Mouse (Mus musculus) stomach, embryonic 15.5 days (tissue): ENCODE measurements around the gene E130114P18Rik. TPM values are rescaled to one million over a fixed set of nuclear protein-coding genes. Genes with fewer than 3 reads are reported as not detected.

Experiments used
- ATAC-seq: fragments of 200-750 bp; cut with Nextera tagmentation; 2 replicates; pipeline ENCODE4 v1.8.0; 2017; ENCODE audit warnings: low read depth, moderate number of reproducible peaks, moderate TSS enrichment; ENCODE audit not compliant: insufficient read depth, low FRiP score
- H3K27ac ChIP-seq: fragments of 300-500 bp; sonication (generic); 2 replicates; pipeline ENCODE4 v1.5.1; 2015; ENCODE audit warnings: mild to moderate bottlenecking, inconsistent platforms
- H3K27me3 ChIP-seq: fragments of 300-500 bp; sonication (generic); replicated peaks from 2 replicates; pipeline ENCODE4 v1.6.1; 2015; ENCODE audit warnings: inconsistent platforms
- H3K36me3 ChIP-seq: fragments of 300-500 bp; sonication (generic); 2 replicates; pipeline ENCODE4 v1.6.1; 2015; ENCODE audit warnings: inconsistent platforms
- H3K4me1 ChIP-seq: fragments of 300-500 bp; sonication (generic); 2 replicates; pipeline ENCODE4 v1.6.1; 2015; ENCODE audit warnings: inconsistent platforms
- H3K4me2 ChIP-seq: fragments of 300-500 bp; sonication (generic); 2 replicates; pipeline ENCODE4 v1.6.1; 2015; ENCODE audit warnings: mild to moderate bottlenecking, inconsistent platforms
- H3K4me3 ChIP-seq: fragments of 300-500 bp; sonication (generic); replicated peaks from 2 replicates; pipeline ENCODE4 v1.5.1; 2015; ENCODE audit warnings: inconsistent platforms
- H3K9ac ChIP-seq: fragments of 300-500 bp; sonication (generic); 2 replicates; pipeline ENCODE4 v1.6.1; 2015; ENCODE audit warnings: inconsistent platforms
- H3K9me3 ChIP-seq: fragments of 300-500 bp; sonication (generic); 2 replicates; pipeline ENCODE4 v1.6.1; 2016; ENCODE audit warnings: inconsistent platforms
- WGBS: fragments of 180-500 bp; shearing (Covaris S2); methylation state at CpG from one replicate; pipeline ENCODE4 v1.1.7; 2015; 5-methylcytosine and 5-hydroxymethylcytosine counted together
- polyA plus RNA-seq: library from polyadenylated mRNA; unstranded; fragments of >200 nt; fragmentation: Nextera tagmentation; extraction: Ambion mirVana; gene quantifications from 2 replicates; pipeline ENCODE4 v1.2.1, GENCODE M21; 2015

Gene E130114P18Rik
- polyA plus RNA-seq, result 2.9 and 3.7 TPM in 2 replicates

DNA sequence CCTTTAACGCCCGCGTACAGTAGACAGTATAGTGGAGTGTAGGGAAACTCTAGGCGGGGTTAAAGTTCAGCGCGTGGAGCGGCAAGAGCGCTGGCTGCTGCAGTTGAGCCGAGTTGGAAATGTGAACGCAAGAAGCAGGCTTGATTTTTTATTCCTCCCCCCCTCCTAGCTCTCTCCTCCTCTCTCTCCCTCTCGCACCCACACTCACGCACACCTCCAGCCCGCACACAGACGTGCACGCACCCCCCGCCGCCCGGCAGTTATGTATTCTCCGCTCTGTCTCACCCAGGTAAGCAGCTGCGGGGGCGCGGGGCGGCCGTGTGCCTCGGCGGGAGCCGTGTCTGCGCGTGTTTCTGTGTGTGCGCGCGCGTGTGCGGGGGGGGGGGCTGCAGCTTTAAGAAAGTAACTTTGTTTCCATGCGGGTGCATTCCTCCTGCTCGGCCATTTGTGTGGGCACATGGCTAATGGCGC, at the start of gene E130114P18Rik:
E130114P18Rik (minus strand) TSS at position 373 of the 471 bp plus-strand sequence.
- H3K27ac ChIP-seq, result peak within 1 kb of the TSS; percentile 96
- ATAC-seq, result peak; percentile 71
- 0 out of 2 replicates have a peak, but pooled peaks cover under 1% of the 10 kb centered on the region for H3K36me3 ChIP-seq
- H3K4me1 ChIP-seq, result peaks cover 10% of the 10 kb centered on the region; the same call in 1 of the 2 replicates
- under 1% methylated on average over 37 of the region's 37 CpGs for WGBS
- H3K9me3 ChIP-seq, result no peaks in the 10 kb centered on the region
- peak within 1 kb of the TSS; percentile 63 for H3K4me2 ChIP-seq
- H3K4me3 ChIP-seq, result peak within 1 kb of the TSS; percentile 86
- H3K27me3 ChIP-seq, result no peaks in the 10 kb centered on the region
- peak within 1 kb of the TSS; percentile 97 for H3K9ac ChIP-seq

DNA sequence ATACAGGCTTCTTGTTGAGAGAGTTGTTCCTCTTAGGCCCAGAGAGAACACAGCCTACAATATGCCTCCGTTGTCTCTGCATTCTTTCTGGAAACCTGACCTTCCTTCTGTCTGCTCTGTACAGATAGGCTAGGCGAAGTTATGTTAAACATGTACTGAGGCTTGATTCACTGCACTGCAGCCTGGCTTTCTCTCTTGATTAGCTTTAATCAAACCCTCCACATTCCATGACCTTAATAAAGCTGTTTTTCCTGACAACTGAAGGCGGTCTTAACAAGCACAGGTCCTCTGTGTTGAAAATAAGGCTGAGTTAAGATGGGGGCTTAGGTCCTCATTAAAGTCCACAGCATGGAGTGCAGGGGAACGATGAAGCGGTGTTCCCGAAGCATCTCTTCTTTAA, 49.2 kb upstream of the E130114P18Rik start:
- H3K27me3 ChIP-seq, result no peaks in the 10 kb centered on the region
- 0 out of 2 replicates have a peak, but pooled peaks cover 5% of the 10 kb centered on the region for H3K4me1 ChIP-seq
- no peak overlapping the region for H3K9ac ChIP-seq
- no peak overlapping the region for H3K4me2 ChIP-seq
- 68% methylated on average over 6 of the region's 6 CpGs for WGBS
- H3K4me3 ChIP-seq, result no peak overlapping the region
- no peaks in the 10 kb centered on the region for H3K9me3 ChIP-seq
- no peaks in the 10 kb centered on the region for H3K36me3 ChIP-seq
- H3K27ac ChIP-seq, result no peak overlapping the region
- ATAC-seq, result no peak

DNA sequence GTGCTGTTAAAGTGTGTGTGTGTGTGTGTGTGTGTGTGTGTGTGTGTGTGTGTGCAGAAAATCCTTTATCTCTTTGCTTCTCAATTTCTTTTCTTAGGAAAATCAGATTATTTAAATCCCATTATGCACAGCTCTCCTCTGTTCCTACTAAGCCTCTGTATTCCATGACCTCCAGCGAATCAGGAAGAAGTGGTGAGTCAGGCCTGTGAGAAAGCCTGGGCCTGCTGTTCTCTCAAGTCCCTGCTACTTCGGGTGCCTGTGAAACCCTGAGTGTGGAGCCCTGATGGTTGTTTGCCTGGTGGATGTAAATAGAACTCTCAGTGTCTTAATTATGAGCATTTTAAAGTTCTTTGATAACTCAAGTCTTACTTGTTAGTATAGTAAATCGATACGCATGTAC, 48.0 kb upstream of the E130114P18Rik start:
- H3K4me1 ChIP-seq, result 0 out of 2 replicates have a peak, but pooled peaks cover 5% of the 10 kb centered on the region
- no peak overlapping the region for H3K27ac ChIP-seq
- no peak overlapping the region for H3K4me3 ChIP-seq
- 71% methylated on average over 4 of the region's 4 CpGs for WGBS
- no peak for ATAC-seq
- no peaks in the 10 kb centered on the region for H3K36me3 ChIP-seq
- H3K9me3 ChIP-seq, result no peaks in the 10 kb centered on the region
- no peak overlapping the region for H3K9ac ChIP-seq
- no peak overlapping the region for H3K4me2 ChIP-seq
- no peaks in the 10 kb centered on the region for H3K27me3 ChIP-seq

DNA sequence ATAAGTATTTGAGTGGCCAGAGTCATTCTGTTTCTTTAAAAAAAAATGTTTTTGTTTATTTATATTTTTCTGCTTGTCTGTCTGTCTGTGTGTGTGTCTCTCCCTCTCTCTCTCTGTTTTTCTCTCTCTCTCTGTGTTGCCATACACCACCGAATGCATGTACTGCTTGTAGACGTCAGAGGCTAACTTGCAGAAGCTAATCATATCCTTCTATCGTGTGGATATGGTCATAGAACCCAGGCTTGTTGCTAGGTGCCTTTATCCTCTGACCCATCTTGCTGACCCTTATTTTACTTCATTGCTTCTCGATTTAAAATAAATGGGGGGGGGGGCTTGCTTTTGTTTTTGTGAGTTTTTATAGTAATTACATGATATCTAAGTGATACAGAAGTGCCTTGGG, 47.6 kb upstream of the E130114P18Rik start:
- Histone ChIP-seq H3K4me1 (0 out of 2 replicates have a peak, but pooled peaks cover 5% of the 10 kb centered on the region), H3K4me2 (no peak overlapping the region), H3K9me3 (no peaks in the 10 kb centered on the region), H3K9ac (no peak overlapping the region), H3K27ac (no peak overlapping the region), H3K36me3 (no peaks in the 10 kb centered on the region), H3K27me3 (no peaks in the 10 kb centered on the region), H3K4me3 (no peak overlapping the region)
- 69% methylated on average over 4 of the region's 4 CpGs for WGBS
- no peak for ATAC-seq

DNA sequence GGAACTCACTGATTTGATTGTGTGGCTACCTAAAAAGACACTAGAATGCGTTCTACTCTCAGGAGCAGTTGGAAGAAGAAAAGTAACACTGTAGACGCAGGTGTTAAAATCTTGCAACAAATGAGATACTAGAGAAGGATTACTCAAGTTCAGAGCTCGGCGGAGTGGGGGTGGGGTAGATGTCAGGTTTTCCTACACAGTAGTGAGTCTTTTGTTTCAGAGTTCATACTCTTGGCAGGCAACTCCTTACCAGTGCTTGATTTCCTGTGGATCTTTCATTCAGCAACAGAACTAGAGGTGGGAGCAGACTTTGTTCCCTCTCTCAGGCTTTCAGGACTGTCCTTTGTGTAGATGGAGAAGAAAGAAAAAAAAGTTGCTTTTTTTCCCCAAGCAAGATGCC, 46.6 kb upstream of the E130114P18Rik start:
- 60% methylated on average over 4 of the region's 4 CpGs for WGBS
- no peaks in the 10 kb centered on the region for H3K36me3 ChIP-seq
- H3K9ac ChIP-seq, result no peak overlapping the region
- no peaks in the 10 kb centered on the region for H3K27me3 ChIP-seq
- no peak overlapping the region for H3K4me2 ChIP-seq
- no peaks in the 10 kb centered on the region for H3K9me3 ChIP-seq
- no peak overlapping the region for H3K4me3 ChIP-seq
- ATAC-seq, result no peak
- H3K4me1 ChIP-seq, result 0 out of 2 replicates have a peak, but pooled peaks cover 5% of the 10 kb centered on the region
- H3K27ac ChIP-seq, result no peak overlapping the region

DNA sequence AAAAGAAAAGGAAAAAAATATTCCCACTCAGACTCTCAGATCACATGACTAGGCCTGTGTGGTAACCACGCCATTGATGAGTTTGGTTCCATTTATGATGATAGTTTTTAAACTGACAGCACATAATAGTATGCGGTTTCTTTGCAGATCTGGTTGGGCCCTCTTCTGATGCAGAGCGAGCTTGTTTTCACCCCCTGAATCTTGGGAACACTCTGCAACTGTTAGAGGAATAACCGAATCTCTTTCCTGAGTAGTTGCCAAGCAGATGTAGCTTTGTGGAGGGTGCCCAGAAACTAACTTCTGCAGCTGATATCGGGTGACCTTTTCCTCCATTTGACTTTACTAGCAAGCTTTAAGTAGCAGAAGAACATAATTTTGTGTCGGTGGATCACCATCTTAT, 45.6 kb upstream of the E130114P18Rik start:
- Histone ChIP-seq H3K4me1 (0 out of 2 replicates have a peak, but pooled peaks cover 5% of the 10 kb centered on the region), H3K27ac (no peak overlapping the region), H3K9me3 (no peaks in the 10 kb centered on the region), H3K4me3 (no peak overlapping the region), H3K36me3 (no peaks in the 10 kb centered on the region), H3K27me3 (no peaks in the 10 kb centered on the region), H3K9ac (no peak overlapping the region), H3K4me2 (no peak overlapping the region)
- WGBS, result 81% methylated on average over 6 of the region's 6 CpGs
- no peak for ATAC-seq

DNA sequence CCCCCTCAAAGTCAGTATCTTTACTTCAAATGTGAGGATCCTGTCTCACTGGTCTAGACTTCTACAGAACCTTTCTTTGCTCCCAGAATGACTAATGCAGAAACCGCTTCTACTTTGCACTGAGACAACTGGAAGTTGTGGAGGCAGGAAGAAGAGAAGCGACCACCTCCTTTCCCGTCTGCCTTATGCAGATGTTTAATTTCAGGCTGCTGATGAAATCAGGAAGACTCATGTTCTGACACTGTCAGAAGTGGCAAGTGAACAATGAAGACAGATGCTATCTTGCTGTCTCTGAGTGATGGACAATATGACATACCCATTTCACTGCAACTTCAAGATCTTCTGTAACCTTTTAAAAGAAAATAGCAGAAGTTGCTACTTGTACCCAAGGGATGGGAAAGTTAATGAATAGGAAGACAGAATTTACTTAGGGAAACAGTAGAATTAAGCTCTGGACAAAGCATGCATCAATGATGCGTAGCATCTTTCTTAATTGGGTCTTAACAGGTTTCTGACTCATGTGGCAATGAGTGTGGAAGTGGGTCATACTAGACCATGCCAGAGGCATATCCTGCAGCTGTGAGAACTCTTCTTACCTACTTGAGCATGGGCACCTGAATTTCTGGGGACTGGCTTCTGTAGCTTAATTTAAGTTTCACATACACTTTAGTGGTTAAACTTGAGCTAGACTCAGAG, 43.8 kb upstream of the E130114P18Rik start:
- no peak for ATAC-seq

DNA sequence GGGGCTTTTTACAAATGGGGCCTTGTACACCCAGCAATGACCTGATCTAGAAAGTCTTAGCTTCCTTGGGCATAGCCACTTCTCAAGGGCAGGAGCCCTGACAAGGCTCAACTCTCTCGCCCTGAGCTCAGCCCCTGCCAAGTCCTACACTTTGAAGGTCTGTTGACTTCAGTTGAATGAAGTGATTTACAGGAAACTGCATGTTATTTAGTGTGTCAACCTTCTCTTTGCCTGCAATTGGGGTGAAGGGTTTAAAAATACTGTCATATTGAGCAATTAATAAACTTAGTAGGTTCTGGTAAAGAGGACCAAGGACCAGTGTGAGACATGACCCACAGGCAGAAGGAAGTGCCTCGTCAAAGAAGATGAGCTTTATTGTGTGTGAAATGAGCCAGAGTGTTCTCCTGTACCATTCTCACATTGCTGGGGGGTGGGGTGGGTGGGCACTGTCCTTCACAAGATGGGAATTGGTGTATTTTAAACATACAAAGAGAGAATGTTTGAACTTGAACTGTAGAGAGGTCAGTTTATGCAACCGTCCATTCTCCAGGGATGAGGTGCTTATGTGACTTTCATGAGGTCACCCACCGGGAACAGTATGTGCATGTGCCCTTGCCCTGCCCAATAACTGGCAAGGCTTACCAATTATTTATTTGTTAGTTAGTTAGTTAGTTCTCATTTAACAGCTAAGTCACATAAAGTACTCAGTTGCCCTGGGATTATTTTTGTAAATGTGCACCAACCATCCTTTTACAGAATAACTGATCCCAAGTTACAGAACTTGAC, 42.8 kb upstream of the E130114P18Rik start:
- H3K27ac ChIP-seq, result no peak overlapping the region
- no peak overlapping the region for H3K4me2 ChIP-seq
- H3K9ac ChIP-seq, result no peak overlapping the region
- no peak overlapping the region for H3K4me3 ChIP-seq
- H3K9me3 ChIP-seq, result no peaks in the 10 kb centered on the region
- no peaks in the 10 kb centered on the region for H3K27me3 ChIP-seq
- 67% methylated on average over 4 of the region's 4 CpGs for WGBS
- H3K36me3 ChIP-seq, result no peaks in the 10 kb centered on the region
- ATAC-seq, result no peak
- 0 out of 2 replicates have a peak, but pooled peaks cover 5% of the 10 kb centered on the region for H3K4me1 ChIP-seq

More for the DNA sequence above, 43.8 kb upstream of the E130114P18Rik start:
- WGBS, result 75% methylated on average over 4 of the region's 4 CpGs
- Histone ChIP-seq H3K4me2 (no peak overlapping the region), H3K4me1 (0 out of 2 replicates have a peak, but pooled peaks cover 5% of the 10 kb centered on the region), H3K9ac (no peak overlapping the region), H3K4me3 (no peak overlapping the region), H3K27ac (no peak overlapping the region), H3K27me3 (no peaks in the 10 kb centered on the region), H3K9me3 (no peaks in the 10 kb centered on the region), H3K36me3 (no peaks in the 10 kb centered on the region)

DNA sequence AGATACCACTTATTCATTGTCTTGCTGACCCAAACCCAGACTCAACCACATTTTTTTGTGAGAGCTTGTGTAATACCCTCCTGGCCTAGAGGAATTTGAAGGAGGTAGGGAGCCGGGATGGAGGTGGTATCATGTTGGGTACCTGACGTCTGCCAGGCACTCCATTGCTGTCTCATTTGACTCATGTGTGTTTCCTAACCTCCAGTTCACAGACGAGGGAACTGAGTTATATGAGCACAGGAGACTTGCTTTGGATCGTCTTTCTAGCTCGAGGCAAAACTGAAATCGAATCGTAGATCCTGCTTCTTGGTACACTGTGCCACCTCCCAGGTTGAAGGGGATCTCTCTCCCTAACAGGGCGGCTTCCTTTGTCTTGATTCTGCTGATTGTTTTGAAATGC, 41.2 kb upstream of the E130114P18Rik start:
- Histone ChIP-seq H3K4me1 (no peaks in the 10 kb centered on the region), H3K4me2 (no peak overlapping the region), H3K9ac (no peak overlapping the region), H3K4me3 (no peak overlapping the region), H3K36me3 (no peaks in the 10 kb centered on the region), H3K27me3 (no peaks in the 10 kb centered on the region), H3K9me3 (no peaks in the 10 kb centered on the region), H3K27ac (no peak overlapping the region)
- ATAC-seq, result no peak
- WGBS, result 86% methylated on average over 8 of the region's 8 CpGs

DNA sequence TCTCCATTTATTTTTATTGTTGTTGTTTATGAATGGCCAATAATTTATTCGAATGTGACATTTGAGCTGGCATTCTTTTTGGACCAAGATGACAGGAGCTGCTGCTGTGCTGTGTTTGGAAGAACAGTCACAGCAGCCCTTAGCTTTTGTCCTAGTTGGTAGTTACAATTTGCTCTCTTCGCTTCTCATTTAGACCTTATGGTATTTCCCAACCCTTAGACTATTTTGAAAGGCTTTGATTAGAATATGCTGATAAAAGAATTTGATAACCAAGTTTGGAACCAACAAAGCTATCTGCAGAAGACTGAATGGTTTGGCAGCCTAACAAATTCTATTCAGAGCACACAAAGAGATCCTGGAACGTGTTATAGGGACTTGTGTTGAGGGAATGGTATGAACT, 40.6 kb upstream of the E130114P18Rik start:
- H3K27ac ChIP-seq, result no peak overlapping the region

DNA sequence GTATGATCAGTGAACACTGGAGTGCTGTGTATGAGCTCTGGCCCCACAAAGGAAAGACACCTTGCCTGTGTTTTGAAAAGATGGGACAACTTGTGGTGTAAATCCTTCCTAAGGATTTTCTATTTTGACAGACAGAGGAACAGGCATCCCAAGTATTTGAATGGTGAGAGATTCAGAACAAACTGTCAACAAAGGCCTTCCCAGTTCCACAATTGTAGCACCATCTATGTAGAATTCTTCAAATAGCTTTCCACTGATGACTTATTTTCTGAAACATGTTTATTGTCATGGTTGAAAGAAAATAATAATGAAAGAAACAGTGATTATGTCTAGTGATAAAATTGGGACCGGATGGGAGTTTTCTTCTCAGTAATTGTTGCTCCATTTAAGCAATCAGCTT, 39.9 kb upstream of the E130114P18Rik start:
- Histone ChIP-seq H3K27ac (no peak overlapping the region), H3K4me3 (no peak overlapping the region), H3K9ac (no peak overlapping the region), H3K36me3 (no peaks in the 10 kb centered on the region), H3K9me3 (no peaks in the 10 kb centered on the region), H3K27me3 (no peaks in the 10 kb centered on the region), H3K4me2 (no peak overlapping the region), H3K4me1 (no peaks in the 10 kb centered on the region)
- WGBS, result 78% methylated on average over 1 of the region's 1 CpGs
- ATAC-seq, result no peak

More for the DNA sequence above, 40.6 kb upstream of the E130114P18Rik start:
- Histone ChIP-seq H3K27me3 (no peaks in the 10 kb centered on the region), H3K4me3 (no peak overlapping the region), H3K9me3 (no peaks in the 10 kb centered on the region), H3K9ac (no peak overlapping the region), H3K4me1 (no peaks in the 10 kb centered on the region), H3K4me2 (no peak overlapping the region), H3K36me3 (no peaks in the 10 kb centered on the region)
- WGBS, result 80% methylated on average over 3 of the region's 3 CpGs
- no peak for ATAC-seq

DNA sequence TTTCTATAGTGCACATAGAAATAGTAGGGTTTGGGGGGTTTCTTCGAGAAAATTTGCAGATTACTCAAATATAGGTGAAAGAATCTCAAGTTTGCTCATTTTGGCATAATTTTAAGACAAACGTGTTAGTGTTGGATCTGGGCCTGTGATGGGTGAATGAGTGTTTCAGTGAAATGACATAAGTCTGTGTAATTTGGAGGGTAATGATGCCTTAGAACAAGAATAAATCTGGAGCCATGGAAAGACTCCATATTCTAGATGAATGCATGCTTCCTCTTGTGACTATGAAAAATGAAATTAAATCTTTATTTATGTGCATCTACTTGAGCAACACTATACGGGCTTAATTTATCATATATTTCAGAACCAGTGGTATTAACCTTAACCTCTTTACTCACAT, 38.9 kb upstream of the E130114P18Rik start:
- H3K4me1 ChIP-seq, result no peaks in the 10 kb centered on the region
- no peaks in the 10 kb centered on the region for H3K9me3 ChIP-seq
- H3K4me3 ChIP-seq, result no peak overlapping the region
- no peak for ATAC-seq
- H3K9ac ChIP-seq, result no peak overlapping the region
- 63% methylated on average over 3 of the region's 3 CpGs for WGBS
- H3K27ac ChIP-seq, result no peak overlapping the region
- H3K27me3 ChIP-seq, result no peaks in the 10 kb centered on the region
- no peaks in the 10 kb centered on the region for H3K36me3 ChIP-seq
- no peak overlapping the region for H3K4me2 ChIP-seq
